Mouse (Mus musculus): ENCODE measurements around the gene Dctd.
"Not testable (repeated sequence)": the region's sequence is repeated elsewhere in the genome, so short reads cannot be mapped to it uniquely, and the experiment has no call there.

Gene Dctd

DNA sequence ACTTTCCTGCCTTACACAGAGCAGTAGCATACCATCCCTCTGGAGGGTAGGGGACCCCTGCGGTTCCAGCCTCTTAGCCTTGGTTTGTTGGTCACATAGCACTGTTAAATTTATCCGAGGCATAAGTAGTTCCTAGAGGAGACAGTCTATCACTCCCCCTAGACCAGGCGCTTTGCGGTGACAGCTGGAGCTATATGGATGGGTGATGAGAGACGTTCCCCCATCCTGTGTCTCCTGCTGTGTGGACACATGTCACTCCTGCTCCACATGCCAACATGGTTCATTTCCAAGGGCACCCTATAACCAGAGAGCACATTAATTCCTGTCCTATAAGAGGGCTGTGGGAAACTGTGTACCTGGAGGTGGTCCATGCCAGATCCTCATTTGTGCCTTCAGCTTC is 42.1 kb downstream of the Dctd start:
- in situ Hi-C loops (cut with MboI, MseI) = no loop called here

DNA sequence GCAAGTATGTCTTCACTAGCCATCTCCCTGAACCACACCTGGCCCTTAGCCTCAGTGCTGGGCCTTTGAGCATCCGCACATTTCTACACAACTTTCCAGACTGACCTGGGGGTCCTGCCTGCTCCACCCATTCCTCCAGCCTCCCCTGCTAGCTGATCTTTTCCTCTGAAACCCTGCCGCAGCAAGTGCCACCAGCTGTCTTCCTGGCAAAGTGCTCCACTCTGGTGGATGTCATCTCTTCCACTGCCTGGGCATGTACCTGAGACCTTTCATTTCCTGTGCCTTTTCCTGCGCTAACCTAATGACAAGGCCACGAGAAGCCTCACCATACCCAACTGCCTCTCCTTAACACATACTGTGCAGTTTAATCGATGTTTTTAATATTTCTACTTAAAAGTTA is 46.9 kb downstream of the Dctd start:
- in situ Hi-C loops (cut with MboI, MseI) = no loop called here

DNA sequence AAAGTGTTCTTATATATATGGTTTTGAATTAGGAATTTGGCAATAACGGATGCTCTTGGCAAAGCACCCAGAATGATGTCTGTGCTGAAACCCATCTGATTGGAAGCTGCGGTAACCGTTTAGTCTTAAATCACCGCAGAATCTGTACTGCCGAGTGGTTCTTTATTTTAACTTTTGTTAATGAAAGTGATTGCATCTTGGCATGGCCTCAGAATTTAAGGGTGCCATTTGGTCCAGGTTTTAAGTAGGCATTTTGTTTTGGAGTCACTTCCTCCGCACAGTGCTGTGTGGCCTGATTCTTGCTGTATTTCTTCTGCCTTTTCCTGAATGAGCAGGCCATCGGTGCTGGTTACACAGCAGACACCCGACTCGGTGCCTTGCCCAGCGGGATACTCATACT is 47.6 kb downstream of the Dctd start:
- in situ Hi-C loops (cut with MboI, MseI) = no loop called here

DNA sequence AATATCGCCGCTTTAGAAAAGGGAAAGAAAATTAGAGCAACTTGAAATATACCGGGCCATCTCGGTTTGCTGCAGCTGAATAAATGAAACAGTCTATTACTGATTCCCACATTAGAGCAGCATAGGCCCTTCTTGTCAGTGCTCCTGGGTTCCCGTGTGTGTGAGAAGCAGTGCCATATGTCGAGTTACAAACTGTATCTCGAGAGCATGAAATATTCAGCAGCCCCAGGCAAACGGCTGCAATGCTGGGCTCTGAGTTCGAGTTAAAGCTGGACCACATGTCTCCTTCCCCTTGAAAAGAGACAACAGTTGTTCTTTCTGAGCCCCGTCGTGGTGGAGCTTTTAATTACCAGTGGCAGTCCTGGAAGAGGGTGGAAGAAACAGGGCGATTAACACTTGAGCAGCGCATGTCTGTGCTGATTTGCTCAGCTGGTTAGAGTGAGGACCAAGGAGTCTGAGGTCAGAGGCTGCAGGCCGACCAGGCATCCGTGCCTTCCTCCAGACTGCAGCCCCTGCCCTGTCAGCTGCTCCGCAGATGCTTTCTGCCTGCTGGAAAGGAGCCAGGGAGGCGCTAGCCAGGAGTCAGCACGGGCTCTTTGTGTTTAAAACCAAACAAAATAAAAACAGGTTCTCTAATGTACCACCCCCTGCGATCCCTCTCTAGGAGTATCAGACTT is 53.3 kb downstream of the Dctd start:
- in situ Hi-C loops (cut with MboI, MseI) = no loop called here

DNA sequence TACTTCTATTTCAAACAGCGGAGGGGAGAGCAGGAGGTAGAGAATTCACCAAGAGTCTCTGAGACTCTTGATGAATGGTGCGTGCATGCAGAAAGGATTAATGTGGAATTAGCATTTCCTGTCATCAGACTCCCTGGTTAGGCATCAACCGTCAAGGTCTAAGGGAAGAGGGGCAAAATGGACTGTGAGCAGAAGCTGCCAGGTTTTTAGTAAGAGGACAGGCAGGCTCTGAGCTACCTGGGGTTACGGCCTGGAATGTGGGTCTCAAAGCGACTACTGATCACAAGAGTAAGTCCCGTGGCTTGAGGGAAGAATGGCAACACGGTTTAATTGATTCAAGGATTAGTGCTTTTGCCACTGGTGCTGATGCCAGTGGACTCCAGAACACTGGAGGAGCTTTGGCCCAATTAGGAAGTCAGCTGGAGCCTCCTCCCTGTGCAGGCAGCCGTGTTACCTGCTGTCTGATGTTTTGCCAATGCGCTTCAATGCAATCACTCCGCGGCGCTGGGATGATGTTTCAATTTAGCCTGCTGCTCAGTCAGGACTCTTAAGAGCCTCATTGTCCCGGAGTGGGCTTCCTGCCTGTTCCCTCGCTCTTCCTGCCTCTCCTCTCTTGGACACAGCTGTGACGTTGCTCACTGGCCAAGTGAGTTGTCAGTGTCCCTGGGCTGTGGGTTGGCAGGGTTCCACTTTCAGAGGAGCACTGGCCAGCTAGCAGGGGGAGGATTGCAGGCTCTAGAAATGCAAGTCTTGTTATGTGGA is 54.6 kb downstream of the Dctd start:
- in situ Hi-C loops (cut with MboI, MseI) = no loop called here

DNA sequence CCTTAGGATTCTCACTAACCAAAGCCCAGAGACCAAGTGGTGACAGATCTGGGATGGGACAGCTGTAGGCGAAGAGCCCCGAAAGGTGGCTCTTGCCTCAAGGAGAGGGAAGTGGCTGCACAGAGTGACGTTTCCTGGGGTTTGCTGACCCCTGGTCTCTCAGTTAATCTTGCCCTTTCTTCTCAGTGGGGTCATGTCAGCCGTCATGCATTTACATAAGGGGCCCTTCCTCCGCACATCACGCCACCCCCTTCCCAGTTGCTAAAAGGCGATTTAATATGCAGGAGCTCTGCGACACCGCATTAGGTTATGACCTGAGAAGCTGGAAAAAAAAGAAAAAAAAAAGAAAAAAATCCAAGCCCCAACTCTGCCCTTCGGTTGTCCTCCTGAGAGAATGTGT is 58.8 kb downstream of the Dctd start:
- in situ Hi-C loops (cut with MboI, MseI) = no loop called here

DNA sequence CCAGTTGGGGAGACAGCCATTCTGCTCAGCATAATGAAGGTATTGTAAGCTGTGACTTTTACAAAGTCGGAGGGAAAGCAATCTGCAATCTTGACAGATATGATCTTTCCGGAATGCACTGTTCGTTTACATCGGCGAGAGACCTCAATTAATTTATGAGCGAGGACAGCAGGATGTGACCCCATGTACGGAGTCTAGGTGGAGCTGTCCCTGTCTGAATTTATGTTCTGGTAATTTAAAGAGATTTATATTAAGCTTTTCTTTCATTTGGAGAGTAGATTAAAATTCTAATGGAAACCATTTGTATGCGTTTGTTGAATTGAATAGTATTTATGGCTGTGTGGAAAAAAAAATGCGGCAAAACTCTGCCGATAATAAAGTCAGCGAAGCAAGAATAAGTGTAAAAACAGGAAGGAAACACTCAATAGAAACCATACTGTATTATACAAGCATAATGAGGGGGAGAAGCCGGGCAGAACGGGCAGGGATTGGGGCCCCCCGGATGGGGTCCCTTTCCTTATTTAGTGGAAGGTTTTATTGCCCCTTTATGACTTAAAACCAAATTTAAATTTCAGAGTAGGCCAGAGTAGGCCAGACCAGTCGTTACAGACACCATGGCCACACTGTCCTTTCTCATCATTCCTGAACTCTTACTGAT is 59.8 kb downstream of the Dctd start:
- in situ Hi-C loops (cut with MboI, MseI) = no loop called here

DNA sequence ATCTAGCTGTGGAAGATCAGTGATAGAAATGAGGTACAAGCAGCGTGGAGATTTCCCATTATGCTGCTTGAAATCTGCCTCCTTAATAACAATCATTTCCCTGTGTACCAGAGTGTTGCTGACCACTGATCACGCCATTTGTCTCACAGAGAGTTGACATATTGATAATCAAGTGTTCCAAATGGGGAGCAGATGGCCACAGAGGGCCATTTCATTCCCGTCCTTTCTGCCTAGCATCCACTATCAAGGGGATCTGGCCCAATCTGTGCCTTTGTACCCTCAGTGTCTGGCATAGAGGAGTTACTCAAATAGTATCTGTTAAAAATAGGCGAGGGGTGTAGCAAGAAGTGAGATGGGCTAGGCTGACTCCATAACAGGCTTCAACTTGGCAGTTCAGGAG is 78.5 kb downstream of the Dctd start:
- in situ Hi-C loops (cut with MboI, MseI) = no loop called here

DNA sequence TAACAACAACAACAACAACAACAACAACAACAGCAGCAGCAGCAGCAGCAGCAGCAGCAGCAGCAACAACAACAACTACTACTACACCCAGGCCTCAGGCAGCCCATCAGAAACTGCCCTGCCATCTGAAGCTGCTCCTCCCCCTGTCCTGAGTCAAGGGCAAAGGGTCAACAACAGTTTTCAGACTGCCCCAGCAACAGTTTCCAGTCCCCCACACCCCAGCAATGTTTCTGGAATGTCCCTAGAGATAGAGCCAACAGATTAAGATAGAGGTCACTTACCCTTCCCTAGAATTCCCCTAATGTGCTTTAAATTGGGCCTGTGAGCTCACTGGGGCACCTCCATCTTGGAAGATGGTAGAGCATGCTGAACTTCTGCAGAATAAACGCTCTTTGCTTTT is 79.0 kb downstream of the Dctd start:
- in situ Hi-C loops (cut with MboI, MseI) = no loop called here

DNA sequence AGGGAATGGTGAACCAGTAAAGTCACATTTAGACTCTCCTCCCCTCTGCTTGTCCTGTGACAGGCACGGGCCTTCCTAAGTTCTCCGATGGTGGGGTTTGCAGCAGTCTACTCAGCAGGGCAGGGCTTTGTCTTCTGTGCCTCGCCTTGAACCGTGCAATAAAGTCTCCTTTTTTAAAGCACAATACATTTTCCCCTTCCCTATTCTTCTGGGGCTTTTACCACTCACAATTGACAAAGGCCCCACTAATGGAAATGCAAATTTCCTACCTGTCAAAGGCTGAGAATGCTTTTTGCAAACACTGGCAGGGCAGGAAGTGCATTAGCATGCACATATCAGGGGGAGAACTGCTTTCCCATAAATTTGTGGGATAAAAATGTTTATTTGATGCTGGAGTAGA is 80.1 kb downstream of the Dctd start:
- in situ Hi-C loops (cut with MboI, MseI) = no loop called here

DNA sequence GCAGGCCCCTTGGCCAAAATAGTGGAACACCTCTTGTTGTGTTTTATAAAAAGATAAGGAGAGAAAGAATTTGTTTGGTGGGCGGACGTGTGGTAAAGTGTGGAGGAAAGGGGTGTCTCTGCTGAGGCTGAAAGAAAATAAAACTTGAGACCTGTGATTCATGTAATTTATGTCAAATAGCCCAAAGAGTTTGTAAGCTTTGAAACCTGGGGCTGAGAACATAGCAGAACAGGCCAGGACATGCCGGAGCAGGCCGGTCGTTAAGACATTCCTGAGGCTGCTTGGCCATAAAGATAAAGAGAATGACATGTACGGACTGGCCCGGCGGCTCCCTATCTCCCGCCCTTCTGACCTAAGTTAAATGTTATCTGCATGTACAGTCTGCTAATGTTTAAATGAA is 81.3 kb downstream of the Dctd start:
- in situ Hi-C loops (cut with MboI, MseI) = not testable (repeated sequence)

DNA sequence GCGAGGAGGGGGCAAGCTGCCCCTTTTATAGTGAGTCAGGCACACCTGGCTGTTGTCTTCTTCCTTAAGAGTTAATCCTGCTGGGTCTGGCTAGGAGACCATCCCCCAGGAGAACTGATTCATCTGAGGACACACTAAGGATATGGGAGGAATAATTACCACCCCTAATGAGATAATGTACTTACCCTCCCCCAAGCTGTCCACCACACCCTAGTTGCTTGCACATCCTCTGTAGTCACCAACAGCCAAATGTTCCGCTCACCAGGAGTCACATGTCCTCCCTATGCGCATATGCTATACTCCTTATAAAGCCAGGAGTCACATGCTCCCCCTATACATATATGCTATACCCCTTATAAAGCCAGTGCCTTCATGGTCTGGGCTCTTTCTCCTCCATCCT is 82.1 kb downstream of the Dctd start:
- in situ Hi-C loops (cut with MboI, MseI) = no loop called here

DNA sequence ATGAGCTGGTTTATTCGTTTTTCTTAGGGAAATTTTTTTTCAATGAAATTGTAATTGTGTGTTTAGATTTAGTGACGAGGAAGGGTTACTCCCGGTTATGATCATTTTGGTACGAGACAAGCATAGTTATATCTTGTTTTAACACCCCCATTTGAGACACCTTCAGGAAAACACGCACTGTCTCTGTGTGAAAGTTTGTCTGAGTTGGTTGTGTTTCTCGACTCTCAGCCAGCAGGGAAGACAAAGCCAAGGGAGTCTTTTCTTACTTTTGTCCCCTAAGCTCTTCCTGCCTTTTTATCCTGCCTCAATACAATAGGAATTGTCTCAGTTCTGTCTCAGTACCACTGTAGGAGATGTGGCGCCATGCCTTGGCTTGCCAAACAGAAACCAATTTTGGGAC is 84.9 kb downstream of the Dctd start:
- in situ Hi-C loops (cut with MboI, MseI) = no loop called here

DNA sequence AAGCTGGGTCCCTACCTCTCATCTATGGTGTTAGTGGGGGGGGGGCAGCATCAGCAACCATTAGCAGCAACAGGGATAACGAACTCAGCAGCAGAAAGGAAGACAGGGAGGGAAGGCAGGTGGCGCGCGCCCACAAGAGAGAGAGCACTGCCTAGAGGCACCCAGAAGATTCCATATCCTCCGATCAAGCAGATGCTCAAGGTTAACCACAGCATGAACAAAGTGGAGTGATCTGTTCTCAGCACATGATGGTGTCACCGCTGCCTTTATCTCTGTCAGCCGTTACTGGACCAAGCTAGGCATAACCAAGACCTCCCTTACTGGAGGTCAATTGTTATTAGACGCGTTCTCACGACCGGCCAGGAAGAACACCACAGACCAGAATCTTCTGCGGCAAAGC is 89.7 kb downstream of the Dctd start:
- in situ Hi-C loops (cut with MboI, MseI) = no loop called here

DNA sequence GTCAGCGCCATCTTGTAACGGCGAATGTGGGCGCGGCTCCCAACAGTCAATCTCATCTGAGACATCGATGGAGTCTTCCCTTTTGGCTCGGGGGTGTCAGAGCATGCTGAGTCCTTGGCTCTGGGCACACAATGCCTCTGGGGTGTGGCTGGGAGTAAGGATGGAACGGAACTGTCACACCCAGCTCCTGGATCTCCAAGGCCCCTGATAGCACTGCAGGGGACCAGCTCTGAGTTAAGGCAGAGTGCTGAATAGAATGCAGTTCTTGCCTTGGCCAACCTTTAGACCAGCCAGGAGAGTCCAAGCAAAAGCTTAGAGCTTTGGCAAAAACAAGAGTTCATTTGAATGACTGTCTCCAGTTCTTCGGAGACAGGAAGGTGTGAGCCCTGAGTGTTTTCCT is 97.1 kb downstream of the Dctd start:
- in situ Hi-C loops (cut with MboI, MseI) = no loop called here

DNA sequence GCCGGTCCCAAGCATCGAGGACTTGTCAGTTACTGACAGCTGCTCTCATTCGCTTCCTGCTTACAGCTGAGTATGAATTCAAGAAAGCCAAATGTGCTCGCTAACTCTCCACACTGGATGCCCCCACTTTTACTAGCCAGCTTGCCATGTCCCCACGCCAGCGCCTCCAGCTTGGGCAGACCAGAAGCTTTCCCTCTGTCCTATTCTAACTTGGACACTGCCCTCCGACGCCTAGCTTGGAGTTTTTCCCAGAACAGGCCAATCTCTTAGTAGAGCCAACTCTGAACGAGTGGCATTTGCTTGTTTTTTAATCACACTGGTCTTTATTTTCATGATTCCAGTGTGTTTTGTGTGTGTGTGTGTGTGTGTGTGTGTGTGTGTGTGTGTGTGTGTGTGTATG is 100.3 kb downstream of the Dctd start:
- in situ Hi-C loops (cut with MboI, MseI) = no loop called here

DNA sequence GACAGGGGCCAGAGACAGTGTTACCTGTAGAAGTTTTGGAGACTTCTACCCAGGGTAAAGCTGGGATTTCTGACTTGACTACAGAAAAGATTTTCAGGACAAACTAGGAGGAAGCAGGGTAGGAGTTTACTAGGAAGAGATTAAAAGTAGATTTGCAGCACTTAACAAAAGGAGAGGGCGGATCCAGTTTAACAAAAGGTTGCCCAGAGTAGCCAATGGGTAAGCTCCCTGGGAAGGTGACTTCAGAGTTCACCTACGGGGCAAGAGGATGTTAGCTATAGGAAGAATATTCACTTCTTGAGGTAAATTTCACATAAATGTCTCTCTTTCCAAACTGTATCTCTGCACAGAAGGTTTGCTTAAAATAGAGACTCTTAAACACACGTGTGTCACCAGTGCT is 103.7 kb downstream of the Dctd start:
- in situ Hi-C loops (cut with MboI, MseI) = no loop called here

Data from T-helper 1 cell (primary cell).